Mouse (Mus musculus): ENCODE results near the gene Hdgfl3. TPM values are rescaled to one million over a fixed set of nuclear protein-coding genes. Genes with fewer than 3 reads are reported as not detected.

Hdgfl3 gene
- polyA plus RNA-seq (2014; fragmentation: Nextera tagmentation; extraction: Ambion mirVana), result 13.5 and 14.4 TPM in 2 replicates

DNA sequence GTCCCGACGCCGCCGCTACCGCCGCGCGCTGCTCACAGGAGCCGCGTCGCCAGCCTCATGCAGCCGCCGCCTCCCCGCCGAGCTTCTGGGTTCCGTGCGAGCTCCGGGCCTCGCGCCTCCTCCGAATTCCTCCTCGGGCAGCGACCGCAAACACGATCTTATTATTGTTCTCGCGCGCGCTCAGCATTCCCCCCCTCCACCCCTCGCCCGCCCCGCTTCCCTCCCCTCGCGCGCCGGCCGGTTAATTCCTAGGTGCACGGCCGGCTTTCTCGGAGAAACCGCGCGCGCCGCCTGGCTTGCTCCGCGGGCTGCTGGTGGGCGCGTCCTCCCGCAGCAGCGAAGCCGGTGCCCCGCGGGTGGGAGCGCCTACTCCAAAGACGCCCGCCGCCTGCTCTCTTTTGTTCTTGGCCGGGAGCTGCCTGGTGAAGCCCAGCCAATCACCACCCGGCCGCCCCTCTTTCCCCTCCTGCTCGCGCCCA is at the start of gene Hdgfl3:
TSS of gene Hdgfl3 (minus strand) at position 207 of the 479 bp plus-strand sequence.
- under 1% methylated on average over 51 of the region's 63 CpGs for WGBS
- TF ChIP-seq CTCF (IDR thresholded peaks at IDR 0.05; ENCODE audit: low read depth), result no peak
- DNase-seq, result peak; percentile 86
- Histone ChIP-seq H3K4me2 (peak within 1 kb of the TSS; percentile 78), H3K4me1 (ENCODE audit: insufficient read depth) (peaks cover 6% of the 10 kb centered on the region; the same call in 1 of the 2 replicates), H3K27me3 (ENCODE audit: insufficient read depth, low read length) (peaks cover 27% of the 10 kb centered on the region), H3K27ac (ENCODE audit: low read depth) (peak within 1 kb of the TSS; percentile 82), H3K4me3 (ENCODE audit: low read depth, low read length) (peak within 1 kb of the TSS; percentile 74), H3K9ac (peak within 1 kb of the TSS; percentile 87), H3K36me3 (ENCODE audit: insufficient read depth) (no peaks in the 10 kb centered on the region), H3K9me3 (ENCODE audit: low read depth, low read length) (no peaks in the 10 kb centered on the region)
- ATAC-seq (ENCODE audit: insufficient read depth), result peak; percentile 84

DNA sequence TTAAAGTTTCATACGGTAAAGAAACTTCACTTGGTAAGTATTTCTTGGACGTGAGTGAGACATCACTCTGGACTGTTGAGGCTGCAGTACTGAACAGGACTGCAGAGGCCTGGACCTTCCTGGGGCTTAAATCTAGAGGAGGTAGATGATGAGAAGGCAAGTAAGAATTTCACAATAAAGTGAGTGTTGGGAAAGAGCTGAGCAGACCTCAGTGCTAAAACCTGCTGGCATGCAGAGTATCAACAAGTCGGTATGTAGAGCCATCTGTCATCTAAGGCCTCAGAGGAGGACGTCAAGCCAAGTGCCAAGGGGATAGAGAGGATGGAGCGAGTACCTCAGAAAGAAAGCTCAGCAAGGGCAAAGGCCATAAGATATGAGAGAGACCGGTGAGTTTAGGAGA is 49.4 kb upstream of the Hdgfl3 start:
- Histone ChIP-seq H3K27ac (ENCODE audit: low read depth) (no peak overlapping the region), H3K27me3 (ENCODE audit: insufficient read depth, low read length) (peaks cover 6% of the 10 kb centered on the region), H3K4me3 (ENCODE audit: low read depth, low read length) (no peak overlapping the region), H3K9me3 (ENCODE audit: low read depth, low read length) (no peaks in the 10 kb centered on the region), H3K4me2 (no peak overlapping the region), H3K36me3 (ENCODE audit: insufficient read depth) (no peaks in the 10 kb centered on the region), H3K9ac (no peak overlapping the region), H3K4me1 (ENCODE audit: insufficient read depth) (no peaks in the 10 kb centered on the region)
- ATAC-seq (ENCODE audit: insufficient read depth) (no peak), DNase-seq (no peak)
- TF ChIP-seq CTCF (IDR thresholded peaks at IDR 0.05; ENCODE audit: low read depth), result no peak
- WGBS, result 56% methylated on average over 6 of the region's 6 CpGs

DNA sequence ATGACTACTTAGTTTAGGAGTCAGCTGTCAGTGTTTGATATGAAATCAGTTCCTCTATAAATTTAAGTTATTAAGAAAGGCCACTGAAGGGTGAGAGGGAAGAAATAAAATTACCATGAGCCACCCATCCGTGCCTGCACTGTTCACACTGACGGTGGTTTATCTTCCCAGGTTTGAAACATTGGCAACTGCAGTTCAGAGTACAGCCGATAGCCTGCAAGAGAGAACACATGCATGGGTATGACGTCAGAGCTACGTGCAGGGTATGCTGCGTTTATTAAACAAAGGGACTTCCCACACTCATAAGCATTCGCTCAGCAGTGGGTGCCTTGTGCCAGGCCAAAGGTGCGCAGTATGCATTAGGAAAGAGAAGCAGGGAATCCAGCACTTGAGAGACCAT is 44.0 kb upstream of the Hdgfl3 start:
- DNase-seq, result no peak
- 55% methylated on average over 8 of the region's 8 CpGs for WGBS

DNA sequence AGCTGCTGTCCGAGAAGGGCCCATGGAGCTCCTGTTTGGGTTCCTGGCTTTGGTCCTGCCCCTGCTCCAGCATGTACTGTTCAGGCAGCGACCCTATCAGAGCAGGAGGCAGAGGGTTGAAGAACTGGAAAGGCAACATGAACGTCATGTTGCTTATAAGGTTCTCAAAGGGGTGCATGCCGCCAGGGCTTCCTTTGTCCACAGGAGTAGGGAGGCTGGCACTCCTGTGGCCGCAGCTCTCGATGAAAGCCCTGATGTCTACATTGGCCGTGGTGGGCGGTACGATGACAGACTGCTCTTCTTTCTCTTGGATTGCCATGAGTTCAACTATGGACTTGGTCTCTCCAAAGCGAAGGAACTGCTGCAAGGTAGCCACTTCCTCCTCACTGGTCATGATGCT is 40.3 kb upstream of the Hdgfl3 start:
- TF ChIP-seq CTCF (IDR thresholded peaks at IDR 0.05; ENCODE audit: low read depth), result no peak
- no peaks in the 10 kb centered on the region for H3K27me3 ChIP-seq (ENCODE audit: insufficient read depth, low read length)
- no peaks in the 10 kb centered on the region for H3K9me3 ChIP-seq (ENCODE audit: low read depth, low read length)
- no peaks in the 10 kb centered on the region for H3K4me1 ChIP-seq (ENCODE audit: insufficient read depth)
- H3K9ac ChIP-seq, result no peak overlapping the region
- ATAC-seq (ENCODE audit: insufficient read depth) (no peak), DNase-seq (no peak)
- H3K4me2 ChIP-seq, result no peak overlapping the region
- no peak overlapping the region for H3K4me3 ChIP-seq (ENCODE audit: low read depth, low read length)
- H3K36me3 ChIP-seq (ENCODE audit: insufficient read depth), result no peaks in the 10 kb centered on the region
- no peak overlapping the region for H3K27ac ChIP-seq (ENCODE audit: low read depth)
- WGBS, result 82% methylated on average over 10 of the region's 10 CpGs

More for the DNA sequence above, 44.0 kb upstream of the Hdgfl3 start:
- Histone ChIP-seq H3K36me3 (ENCODE audit: insufficient read depth) (no peaks in the 10 kb centered on the region), H3K4me1 (ENCODE audit: insufficient read depth) (no peaks in the 10 kb centered on the region), H3K27me3 (ENCODE audit: insufficient read depth, low read length) (no peaks in the 10 kb centered on the region), H3K4me3 (ENCODE audit: low read depth, low read length) (no peak overlapping the region), H3K9ac (no peak overlapping the region), H3K9me3 (ENCODE audit: low read depth, low read length) (no peaks in the 10 kb centered on the region), H3K27ac (ENCODE audit: low read depth) (no peak overlapping the region), H3K4me2 (no peak overlapping the region)
- ATAC-seq (ENCODE audit: insufficient read depth), result no peak
- no peak for TF ChIP-seq CTCF (IDR thresholded peaks at IDR 0.05; ENCODE audit: low read depth)

DNA sequence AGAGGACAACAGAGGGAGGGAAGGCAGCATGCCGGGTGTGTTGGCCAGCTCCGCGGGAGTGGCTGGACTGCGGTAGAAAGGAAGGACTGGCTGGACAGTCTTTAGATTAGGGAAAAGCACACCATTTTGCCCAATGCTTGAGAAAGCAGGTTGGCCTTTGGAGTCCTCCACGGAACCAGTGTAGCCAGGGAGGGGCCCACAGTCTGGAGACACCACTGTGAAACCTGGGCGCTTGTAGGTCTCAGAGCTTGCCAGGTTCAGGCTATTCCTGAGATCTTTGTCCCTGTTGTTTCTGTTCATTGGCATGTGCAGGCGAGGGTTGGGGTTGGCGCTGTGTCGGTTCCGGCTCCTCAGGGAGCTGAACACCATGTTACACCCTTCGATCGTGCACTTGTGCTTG is 39.7 kb upstream of the Hdgfl3 start:
- DNase-seq (no peak), ATAC-seq (ENCODE audit: insufficient read depth) (no peak)
- Histone ChIP-seq H3K9ac (no peak overlapping the region), H3K36me3 (ENCODE audit: insufficient read depth) (no peaks in the 10 kb centered on the region), H3K9me3 (ENCODE audit: low read depth, low read length) (no peaks in the 10 kb centered on the region), H3K4me2 (no peak overlapping the region), H3K27me3 (ENCODE audit: insufficient read depth, low read length) (no peaks in the 10 kb centered on the region), H3K4me1 (ENCODE audit: insufficient read depth) (no peaks in the 10 kb centered on the region), H3K27ac (ENCODE audit: low read depth) (no peak overlapping the region), H3K4me3 (ENCODE audit: low read depth, low read length) (no peak overlapping the region)
- 92% methylated on average over 12 of the region's 12 CpGs for WGBS
- TF ChIP-seq CTCF (IDR thresholded peaks at IDR 0.05; ENCODE audit: low read depth), result no peak

DNA sequence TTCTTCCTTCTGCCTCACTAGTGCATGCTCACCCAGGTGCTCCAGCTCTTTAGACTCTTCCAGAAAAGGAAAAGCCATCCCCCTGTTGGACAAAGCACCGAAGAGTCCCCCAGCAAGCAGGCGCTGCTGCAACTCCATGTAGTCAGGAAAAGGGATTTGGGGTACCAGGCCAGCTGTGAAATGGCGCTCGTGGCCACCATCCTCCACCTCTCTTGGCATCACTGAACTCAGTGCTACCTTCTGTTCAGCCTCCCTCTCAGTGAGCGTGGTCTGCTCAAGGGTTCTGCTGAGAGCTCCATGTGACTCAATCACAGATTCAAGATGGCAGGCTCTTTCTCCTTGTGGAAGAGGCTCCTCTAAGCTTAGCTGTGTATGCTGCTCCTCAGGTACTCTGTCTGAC is 39.1 kb upstream of the Hdgfl3 start:
- Histone ChIP-seq H3K36me3 (ENCODE audit: insufficient read depth) (no peaks in the 10 kb centered on the region), H3K4me2 (no peak overlapping the region), H3K27me3 (ENCODE audit: insufficient read depth, low read length) (no peaks in the 10 kb centered on the region), H3K4me1 (ENCODE audit: insufficient read depth) (no peaks in the 10 kb centered on the region), H3K4me3 (ENCODE audit: low read depth, low read length) (no peak overlapping the region), H3K27ac (ENCODE audit: low read depth) (no peak overlapping the region), H3K9me3 (ENCODE audit: low read depth, low read length) (no peaks in the 10 kb centered on the region), H3K9ac (no peak overlapping the region)
- DNase-seq (no peak), ATAC-seq (ENCODE audit: insufficient read depth) (no peak)
- no peak for TF ChIP-seq CTCF (IDR thresholded peaks at IDR 0.05; ENCODE audit: low read depth)
- 89% methylated on average over 5 of the region's 5 CpGs for WGBS

DNA sequence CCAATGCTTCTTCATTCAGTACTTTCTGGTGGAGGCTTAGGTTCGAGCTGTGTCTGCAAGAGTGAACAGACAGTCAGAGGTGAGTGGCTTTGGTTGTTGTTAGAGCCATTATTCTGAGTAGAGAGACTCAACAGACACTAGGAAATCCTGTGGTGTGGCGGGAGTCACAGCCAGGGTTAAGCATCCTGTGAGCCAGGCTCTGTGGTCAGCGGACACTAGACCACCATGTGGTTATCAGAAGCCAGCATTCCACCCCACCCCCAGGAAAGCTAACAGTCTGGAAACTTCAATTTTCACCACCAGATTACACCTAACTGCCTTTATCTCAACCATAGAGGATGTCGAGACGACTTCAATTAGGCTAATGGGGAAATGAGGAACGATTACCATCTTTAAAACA is 34.7 kb upstream of the Hdgfl3 start:
- DNase-seq (no peak), ATAC-seq (ENCODE audit: insufficient read depth) (no peak)
- no peaks in the 10 kb centered on the region for H3K9me3 ChIP-seq (ENCODE audit: low read depth, low read length)
- H3K9ac ChIP-seq, result no peak overlapping the region
- no peaks in the 10 kb centered on the region for H3K36me3 ChIP-seq (ENCODE audit: insufficient read depth)
- no peak overlapping the region for H3K4me3 ChIP-seq (ENCODE audit: low read depth, low read length)
- H3K4me1 ChIP-seq (ENCODE audit: insufficient read depth), result no peaks in the 10 kb centered on the region
- TF ChIP-seq CTCF (IDR thresholded peaks at IDR 0.05; ENCODE audit: low read depth), result no peak
- no peak overlapping the region for H3K4me2 ChIP-seq
- no peak overlapping the region for H3K27ac ChIP-seq (ENCODE audit: low read depth)
- H3K27me3 ChIP-seq (ENCODE audit: insufficient read depth, low read length), result no peaks in the 10 kb centered on the region
- 61% methylated on average over 6 of the region's 6 CpGs for WGBS

DNA sequence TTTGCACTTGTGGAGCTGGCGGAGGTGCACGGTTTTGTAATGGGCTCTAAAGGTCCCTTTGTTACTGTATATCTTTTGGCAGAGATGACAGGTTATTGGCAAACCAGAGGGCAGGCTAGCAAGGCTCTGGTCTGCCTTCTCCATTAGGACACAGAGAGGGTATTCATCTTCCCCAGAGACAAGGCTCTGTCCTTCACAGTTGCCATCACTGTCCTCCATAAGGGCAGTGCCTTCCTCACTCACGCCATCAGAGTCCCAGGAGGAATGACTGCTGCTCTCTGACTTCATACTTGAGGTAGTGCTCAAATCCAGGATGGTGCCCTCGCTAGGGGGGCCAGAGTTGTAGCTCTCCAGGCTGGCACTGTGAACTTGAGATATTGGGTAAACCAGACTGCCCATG is 34.2 kb upstream of the Hdgfl3 start:
- Histone ChIP-seq H3K9ac (no peak overlapping the region), H3K4me1 (ENCODE audit: insufficient read depth) (no peaks in the 10 kb centered on the region), H3K27me3 (ENCODE audit: insufficient read depth, low read length) (no peaks in the 10 kb centered on the region), H3K27ac (ENCODE audit: low read depth) (no peak overlapping the region), H3K4me3 (ENCODE audit: low read depth, low read length) (no peak overlapping the region), H3K9me3 (ENCODE audit: low read depth, low read length) (no peaks in the 10 kb centered on the region), H3K4me2 (no peak overlapping the region), H3K36me3 (ENCODE audit: insufficient read depth) (no peaks in the 10 kb centered on the region)
- ATAC-seq (ENCODE audit: insufficient read depth) (no peak), DNase-seq (no peak)
- no peak for TF ChIP-seq CTCF (IDR thresholded peaks at IDR 0.05; ENCODE audit: low read depth)
- WGBS, result 77% methylated on average over 4 of the region's 4 CpGs
